Mouse (Mus musculus) adrenal gland, adult 18-20 months (tissue): ENCODE measurements around the gene Crybb2. TPM values are rescaled to one million over a fixed set of nuclear protein-coding genes. Genes with fewer than 3 reads are reported as not detected.

Experiments
- DNase-seq, 2 experiments: peaks; one replicate each; pipeline ENCODE4 v3.0.0; 2021 to 2022; ENCODE audit warnings: low spot score in 2 of 2
- total RNA-seq, 2 experiments: library from RNA; stranded (reverse); gene quantifications; 1 replicate in 1 of 2; 2 replicates in 1 of 2; pipeline ENCODE4 v1.2.3; 2021

Crybb2 gene
- total RNA-seq, 2 experiments from 2014 or later, result not detected

GRCm38 (mm10) chr5:113091162-113091561 lies 21.2 kb upstream of the Crybb2 start:
- peak in 1 of 2 experiments; percentile 23 for DNase-seq

- no peak for DNase-seq
Observed at GRCm38 (mm10) chr5:113090750-113091149, 20.8 kb upstream of the Crybb2 start.

- DNase-seq, result no peak
Observed at GRCm38 (mm10) chr5:113090077-113090690, 20.3 kb upstream of the Crybb2 start.

- no peak for DNase-seq
Observed at GRCm38 (mm10) chr5:113087465-113087864, 17.5 kb upstream of the Crybb2 start.

GRCm38 (mm10) chr5:113086990-113087389 lies 17.1 kb upstream of the Crybb2 start:
- DNase-seq, result no peak

- DNase-seq, result no peak
Observed at GRCm38 (mm10) chr5:113086439-113086838, 16.5 kb upstream of the Crybb2 start.

GRCm38 (mm10) chr5:113085931-113086330 lies 16.0 kb upstream of the Crybb2 start:
- DNase-seq, result no peak

GRCm38 (mm10) chr5:113084309-113084708 lies 14.4 kb upstream of the Crybb2 start:
- no peak for DNase-seq

- no peak for DNase-seq
Observed at GRCm38 (mm10) chr5:113082356-113083168, 12.6 kb upstream of the Crybb2 start.

GRCm38 (mm10) chr5:113081439-113081838 lies 11.5 kb upstream of the Crybb2 start, which contains the start of gene Crybb3:
Crybb3 (minus strand) TSS chr5:113081584.
- no peak for DNase-seq

GRCm38 (mm10) chr5:113081020-113081419 lies 11.1 kb upstream of the Crybb2 start:
- DNase-seq, result no peak

- DNase-seq, result peak in 1 of 2 experiments; percentile 42
Observed at GRCm38 (mm10) chr5:113079783-113080182, 9.9 kb upstream of the Crybb2 start.

GRCm38 (mm10) chr5:113078686-113079085 lies 8.8 kb upstream of the Crybb2 start:
- DNase-seq, result no peak

GRCm38 (mm10) chr5:113054308-113054707 lies 15.6 kb downstream of the Crybb2 start:
- peak; percentile 83 to 84 for DNase-seq

- DNase-seq, result no peak
Observed at GRCm38 (mm10) chr5:113050581-113051185, 19.2 kb downstream of the Crybb2 start.

GRCm38 (mm10) chr5:113049876-113050275 lies 20.0 kb downstream of the Crybb2 start:
- no peak for DNase-seq

- DNase-seq, result no peak
Observed at GRCm38 (mm10) chr5:113045511-113046273, 24.2 kb downstream of the Crybb2 start.

- DNase-seq, result peak; percentile 18 to 29
Observed at GRCm38 (mm10) chr5:113043531-113043930, 26.4 kb downstream of the Crybb2 start.

GRCm38 (mm10) chr5:113041567-113042071 lies 28.3 kb downstream of the Crybb2 start:
- DNase-seq, result peak in 1 of 2 experiments; percentile 15

- no peak for DNase-seq
Observed at GRCm38 (mm10) chr5:113040776-113041175, 29.1 kb downstream of the Crybb2 start.

- no peak for DNase-seq
Observed at GRCm38 (mm10) chr5:113038601-113039000, 31.3 kb downstream of the Crybb2 start.
